Mouse (Mus musculus) lung, postnatal 36 days (tissue): ENCODE data around the gene Fos.

ENCODE experiments used
- DNase-seq: peaks from one replicate; pipeline ENCODE4 v3.0.0; 2022; ENCODE audit warnings: mixed read lengths

Gene Fos

DNA sequence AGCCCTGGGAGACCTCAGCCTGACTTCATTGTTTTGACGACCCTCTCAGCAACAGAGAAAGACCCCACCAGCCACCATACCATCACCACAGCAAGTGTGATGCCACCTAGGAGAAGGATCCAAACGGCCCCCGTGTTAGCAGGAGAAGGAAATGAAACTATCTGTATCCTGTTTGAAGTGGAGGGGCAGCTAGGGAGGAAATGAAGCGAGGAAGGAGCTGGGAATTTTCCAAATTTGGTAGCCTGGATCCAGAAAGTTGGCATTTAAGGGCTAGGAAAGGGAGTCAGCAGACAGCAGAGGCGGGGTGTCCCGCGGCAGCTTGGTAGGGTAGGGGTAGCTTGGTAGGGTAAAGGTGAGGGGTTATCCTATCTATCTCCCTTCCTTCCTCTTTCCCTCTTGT is 10.9 kb upstream of the Fos start:
- DNase-seq = peak; percentile 61

DNA sequence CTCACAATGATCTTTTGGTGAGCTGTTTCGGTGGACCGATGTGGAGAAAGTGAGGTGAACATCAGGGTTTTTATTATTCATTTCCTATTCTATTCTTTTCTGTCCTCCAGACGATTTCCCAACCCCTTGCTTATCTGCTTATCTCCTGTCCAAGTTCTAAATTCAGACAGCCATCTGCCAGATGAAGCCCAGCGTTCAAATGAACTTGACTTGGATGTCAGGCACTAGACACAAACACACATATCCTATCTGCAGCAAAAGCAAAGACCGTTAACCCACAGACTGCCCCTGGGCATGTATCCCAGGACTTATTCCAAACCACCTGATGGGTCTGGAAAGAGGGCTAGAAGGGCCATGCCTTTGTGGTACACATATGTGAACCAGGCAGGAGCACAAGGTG is 9.3 kb upstream of the Fos start:
- no peak for DNase-seq

DNA sequence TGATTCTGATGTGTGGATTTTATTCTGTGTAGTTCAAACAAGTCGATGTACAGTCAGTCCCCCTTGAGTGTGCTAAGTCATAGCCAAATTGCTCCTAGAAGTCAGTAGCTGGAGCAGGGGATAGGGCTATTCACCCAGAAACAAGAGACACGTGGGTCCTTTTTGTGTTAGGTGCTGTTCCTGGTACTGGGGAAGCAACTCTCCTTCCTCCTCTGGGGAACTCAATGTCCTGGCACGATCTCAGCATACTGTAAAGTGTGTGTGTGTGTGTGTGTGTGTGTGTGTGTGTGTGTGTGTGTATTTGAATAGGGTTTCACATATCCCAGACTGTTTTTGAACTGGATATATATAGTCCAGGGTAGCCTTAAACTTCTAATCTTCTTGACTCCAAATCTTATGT is 8.8 kb upstream of the Fos start:
- peak; percentile 71 for DNase-seq

DNA sequence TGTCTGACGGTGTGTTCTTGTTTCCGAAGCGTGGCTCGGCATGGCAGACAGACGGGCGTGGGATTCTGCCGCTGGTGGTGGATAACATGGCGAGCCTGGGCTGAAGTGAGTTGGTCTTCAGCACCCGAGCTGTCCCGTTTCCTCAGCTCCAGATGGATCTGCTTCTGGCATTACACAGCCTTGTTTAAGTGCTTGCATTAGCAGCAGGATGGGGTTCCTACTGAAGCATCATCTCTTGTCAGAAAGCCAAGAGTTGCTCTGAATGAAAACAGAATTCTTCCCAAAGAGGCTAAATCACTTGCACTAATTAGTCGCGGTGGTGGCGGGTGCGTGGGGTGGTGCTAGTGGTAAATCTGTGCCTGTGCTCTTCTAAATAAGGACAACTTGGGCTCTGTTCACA is 5.8 kb upstream of the Fos start:
- DNase-seq = no peak

DNA sequence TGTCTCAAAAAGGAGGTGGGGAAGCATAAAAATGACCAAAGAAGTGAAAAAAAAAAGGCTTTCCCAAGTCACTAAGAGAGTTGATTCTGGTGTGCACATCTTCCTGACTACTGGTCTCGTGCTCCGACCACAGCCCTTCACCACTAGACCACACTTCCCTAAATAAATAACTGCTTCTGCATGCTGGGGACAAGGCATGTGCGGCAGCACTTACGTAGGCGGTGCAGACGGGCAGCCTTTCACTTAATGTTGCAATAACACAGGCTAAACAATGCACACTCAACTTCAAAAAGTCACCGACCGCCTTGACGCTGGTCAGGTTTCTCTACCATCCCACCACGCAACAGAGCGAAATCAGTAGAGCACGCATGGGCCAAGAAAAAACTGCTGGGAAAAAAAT is 5.0 kb upstream of the Fos start:
- DNase-seq = peak; percentile 85

DNA sequence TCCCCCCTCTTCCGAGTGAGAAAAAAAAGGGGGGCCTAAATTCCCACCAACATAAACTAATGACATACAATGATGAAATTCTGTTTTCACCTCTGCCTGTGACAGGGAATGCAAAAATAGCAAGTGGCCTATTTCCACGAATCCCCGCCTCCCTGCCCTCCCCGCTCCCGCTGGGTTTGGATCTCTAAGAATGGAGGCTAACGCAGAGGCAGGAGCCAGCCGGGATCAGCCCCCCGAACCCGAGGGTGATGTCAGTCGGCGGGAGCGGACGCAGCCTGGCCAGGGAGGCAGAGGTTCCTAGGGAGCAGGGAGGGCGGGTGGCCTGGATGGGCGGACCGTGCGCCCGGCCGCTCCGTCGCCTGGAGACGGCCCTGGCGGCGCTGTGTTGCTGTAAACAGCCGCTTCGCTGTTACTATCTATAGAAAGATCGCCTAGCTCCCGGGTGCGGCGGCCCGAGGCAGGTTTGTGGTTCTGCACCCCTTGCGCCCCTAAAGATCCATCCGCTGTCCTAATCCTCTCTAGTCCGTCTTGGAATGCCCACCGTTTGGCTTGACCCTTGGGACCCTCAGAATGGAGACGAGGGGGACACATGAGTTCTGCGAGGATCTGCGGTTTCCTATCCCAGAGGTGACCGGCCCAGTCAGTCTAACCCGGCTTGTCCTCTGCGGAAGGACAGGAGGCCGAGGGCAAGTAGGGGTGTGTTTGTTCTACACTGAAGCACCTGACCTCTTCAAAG is 1.6 kb upstream of the Fos start:
- DNase-seq = peak; percentile 92

DNA sequence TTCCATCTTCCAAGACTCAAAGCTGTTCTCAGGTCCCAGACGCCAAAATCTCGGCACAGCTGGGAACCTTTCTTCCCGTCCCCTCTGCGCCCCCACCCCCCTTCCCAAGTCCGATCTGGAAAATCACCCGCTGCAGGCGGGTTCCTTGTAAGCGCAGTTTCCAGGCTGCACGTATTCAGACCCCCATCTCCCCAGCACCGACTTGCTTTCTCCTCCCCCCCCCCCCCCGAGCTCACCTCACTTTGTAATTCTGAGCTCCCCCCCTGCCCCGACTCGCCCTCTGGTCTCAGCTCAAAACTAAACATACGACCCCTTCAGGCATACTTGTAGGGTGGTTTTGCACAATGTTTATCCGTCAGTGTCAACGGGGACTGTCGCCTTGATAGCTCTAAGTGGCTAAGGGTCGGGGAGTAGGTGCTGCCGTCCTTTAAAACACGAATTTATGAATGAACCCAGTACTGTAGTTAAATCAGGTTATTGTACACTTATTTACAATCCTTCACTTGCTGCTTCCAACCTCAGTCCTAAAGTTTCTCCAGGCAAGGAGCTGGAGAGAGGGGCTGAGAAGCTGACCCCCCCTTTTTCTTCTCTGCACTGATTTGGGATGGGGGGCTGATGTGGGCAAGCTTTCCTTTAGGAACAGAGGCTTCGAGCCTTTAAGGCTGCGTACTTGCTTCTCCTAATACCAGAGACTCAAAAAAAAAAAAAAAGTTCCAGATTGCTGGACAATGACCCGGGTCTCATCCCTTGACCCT is 857 bp upstream of the Fos start:
- no peak for DNase-seq

DNA sequence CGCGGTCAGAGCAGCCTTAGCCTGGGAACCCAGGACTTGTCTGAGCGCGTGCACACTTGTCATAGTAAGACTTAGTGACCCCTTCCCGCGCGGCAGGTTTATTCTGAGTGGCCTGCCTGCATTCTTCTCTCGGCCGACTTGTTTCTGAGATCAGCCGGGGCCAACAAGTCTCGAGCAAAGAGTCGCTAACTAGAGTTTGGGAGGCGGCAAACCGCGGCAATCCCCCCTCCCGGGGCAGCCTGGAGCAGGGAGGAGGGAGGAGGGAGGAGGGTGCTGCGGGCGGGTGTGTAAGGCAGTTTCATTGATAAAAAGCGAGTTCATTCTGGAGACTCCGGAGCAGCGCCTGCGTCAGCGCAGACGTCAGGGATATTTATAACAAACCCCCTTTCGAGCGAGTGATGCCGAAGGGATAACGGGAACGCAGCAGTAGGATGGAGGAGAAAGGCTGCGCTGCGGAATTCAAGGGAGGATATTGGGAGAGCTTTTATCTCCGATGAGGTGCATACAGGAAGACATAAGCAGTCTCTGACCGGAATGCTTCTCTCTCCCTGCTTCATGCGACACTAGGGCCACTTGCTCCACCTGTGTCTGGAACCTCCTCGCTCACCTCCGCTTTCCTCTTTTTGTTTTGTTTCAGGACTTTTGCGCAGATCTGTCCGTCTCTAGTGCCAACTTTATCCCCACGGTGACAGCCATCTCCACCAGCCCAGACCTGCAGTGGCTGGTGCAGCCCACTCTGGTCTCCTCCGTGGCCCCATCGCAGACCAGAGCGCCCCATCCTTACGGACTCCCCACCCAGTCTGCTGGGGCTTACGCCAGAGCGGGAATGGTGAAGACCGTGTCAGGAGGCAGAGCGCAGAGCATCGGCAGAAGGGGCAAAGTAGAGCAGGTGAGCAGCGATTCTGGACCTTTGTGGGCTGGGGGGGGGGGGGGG is 875 bp downstream of the Fos start:
- DNase-seq = peak; percentile 68

DNA sequence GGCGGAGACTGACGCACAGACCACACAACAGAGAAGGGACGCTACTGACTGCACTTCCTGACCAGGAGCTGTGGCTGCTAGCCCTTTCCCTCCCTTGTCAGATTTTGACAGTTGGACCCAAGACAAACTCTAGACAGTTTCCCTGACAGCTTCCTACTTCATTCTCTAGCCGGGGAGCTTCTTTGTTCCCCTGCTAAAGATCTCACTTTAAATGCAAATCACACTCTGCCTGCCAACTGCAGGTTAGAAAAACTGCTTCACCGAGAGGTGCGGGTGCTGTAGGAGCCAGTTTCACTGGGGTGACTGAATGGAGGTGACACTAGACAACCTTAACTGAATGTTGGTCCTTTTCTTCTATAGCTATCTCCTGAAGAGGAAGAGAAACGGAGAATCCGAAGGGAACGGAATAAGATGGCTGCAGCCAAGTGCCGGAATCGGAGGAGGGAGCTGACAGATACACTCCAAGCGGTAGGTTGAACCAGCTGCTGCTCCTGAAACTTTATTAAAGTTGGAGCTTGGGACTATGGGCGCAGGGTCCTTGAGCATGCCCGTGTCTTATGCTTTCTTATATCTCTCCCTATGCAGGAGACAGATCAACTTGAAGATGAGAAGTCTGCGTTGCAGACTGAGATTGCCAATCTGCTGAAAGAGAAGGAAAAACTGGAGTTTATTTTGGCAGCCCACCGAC is 1.7 kb downstream of the Fos start:
- DNase-seq = no peak

DNA sequence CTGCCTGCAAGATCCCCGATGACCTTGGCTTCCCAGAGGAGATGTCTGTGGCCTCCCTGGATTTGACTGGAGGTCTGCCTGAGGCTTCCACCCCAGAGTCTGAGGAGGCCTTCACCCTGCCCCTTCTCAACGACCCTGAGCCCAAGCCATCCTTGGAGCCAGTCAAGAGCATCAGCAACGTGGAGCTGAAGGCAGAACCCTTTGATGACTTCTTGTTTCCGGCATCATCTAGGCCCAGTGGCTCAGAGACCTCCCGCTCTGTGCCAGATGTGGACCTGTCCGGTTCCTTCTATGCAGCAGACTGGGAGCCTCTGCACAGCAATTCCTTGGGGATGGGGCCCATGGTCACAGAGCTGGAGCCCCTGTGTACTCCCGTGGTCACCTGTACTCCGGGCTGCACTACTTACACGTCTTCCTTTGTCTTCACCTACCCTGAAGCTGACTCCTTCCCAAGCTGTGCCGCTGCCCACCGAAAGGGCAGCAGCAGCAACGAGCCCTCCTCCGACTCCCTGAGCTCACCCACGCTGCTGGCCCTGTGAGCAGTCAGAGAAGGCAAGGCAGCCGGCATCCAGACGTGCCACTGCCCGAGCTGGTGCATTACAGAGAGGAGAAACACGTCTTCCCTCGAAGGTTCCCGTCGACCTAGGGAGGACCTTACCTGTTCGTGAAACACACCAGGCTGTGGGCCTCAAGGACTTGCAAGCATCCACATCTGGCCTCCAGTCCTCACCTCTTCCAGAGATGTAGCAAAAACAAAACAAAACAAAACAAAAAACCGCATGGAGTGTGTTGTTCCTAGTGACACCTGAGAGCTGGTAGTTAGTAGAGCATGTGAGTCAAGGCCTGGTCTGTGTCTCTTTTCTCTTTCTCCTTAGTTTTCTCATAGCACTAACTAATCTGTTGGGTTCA is 2.5 kb downstream of the Fos start:
- no peak for DNase-seq

DNA sequence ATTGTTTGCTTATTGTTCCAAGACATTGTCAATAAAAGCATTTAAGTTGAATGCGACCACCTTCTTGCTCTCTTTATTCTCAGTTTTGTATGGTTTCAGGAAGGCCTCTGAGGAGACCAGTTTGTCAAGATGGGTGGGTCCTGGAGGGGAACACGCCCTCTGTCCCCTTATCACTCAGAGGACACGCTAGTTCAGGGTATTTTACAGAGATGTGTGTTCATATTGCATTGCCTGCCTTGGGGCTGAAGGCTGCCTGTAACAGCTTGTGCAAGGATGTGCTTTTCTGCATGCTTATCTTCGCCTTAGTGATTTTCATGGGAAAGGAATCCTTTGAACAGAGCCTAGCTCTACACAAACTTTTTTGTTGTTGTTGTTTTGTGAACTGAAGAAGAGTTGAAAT is 3.5 kb downstream of the Fos start:
- no peak for DNase-seq

DNA sequence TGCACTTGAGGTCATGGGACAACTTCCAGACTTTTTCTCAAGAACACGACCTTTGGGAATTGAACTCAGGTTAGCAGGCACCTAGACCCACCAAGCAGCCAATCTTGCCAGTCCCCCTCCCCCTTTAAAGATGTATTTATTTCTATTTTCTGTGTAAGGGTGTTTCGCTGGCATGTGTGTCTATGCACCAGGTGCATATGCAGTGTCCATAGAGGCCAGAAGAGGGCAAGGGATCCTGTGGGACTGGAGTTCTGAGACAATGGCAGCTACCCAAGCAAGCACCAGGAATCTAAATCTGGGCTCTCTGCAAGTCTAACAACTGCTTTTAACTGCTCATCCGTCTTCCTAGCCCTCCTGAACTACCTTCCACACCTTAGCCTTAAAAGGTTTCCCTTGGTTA is 4.1 kb downstream of the Fos start:
- DNase-seq = no peak

DNA sequence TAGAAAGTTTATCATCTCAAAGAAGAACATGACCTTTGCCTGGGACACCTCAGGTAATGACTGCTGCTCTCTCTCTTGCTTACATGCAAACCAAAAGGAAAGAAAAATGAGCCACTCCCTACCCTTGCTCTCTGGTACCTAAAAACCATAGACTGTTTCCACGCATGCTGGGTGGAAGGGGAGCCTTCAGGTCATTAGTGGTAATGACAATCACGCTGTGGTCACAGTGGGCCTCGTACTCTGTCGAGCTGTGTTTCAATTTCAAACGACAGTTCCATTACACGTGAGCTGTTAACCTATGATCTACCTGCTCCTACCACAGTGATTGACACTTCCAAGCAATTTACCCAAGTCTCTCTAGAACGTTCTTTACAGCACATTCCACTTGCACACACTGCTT is 5.0 kb downstream of the Fos start:
- no peak for DNase-seq

DNA sequence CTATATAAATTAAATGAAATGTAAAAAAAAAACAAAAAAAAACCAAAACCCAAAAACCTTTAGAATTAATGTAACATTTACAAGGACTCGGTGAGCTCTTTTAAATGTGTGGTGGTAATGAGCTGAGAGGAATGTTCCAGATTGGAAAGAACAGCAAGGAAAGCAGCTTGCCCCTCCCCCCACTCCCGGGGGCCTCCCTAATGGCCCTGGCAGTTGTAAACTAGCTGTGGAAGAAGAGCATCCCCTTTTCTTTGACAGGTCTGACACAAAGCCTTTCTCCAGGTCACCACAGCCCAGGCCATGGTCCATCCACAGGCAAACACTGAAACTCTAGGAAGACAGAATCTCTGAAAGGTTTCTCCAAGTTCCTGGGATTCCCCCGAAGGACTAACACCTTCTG is 5.5 kb downstream of the Fos start:
- no peak for DNase-seq

DNA sequence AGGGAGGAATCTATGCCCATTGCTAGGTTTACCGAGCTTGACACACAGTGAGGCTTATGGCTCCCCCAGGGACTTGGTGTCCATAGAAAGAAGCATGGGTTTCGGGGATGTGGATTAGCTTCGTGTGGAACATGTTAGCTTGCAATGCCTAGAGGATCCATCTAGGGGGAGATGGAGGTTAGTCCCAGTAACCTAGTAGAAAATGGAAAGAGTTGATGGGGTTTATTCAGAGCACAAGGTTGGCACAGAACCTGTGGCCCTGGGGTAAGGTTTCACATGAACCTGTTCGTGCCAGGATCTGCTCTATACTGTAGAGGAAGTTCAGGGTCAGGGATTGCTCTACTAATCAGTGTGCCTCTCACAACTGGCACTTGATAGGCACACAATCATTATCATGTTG is 9.5 kb downstream of the Fos start:
- peak; percentile 56 for DNase-seq

DNA sequence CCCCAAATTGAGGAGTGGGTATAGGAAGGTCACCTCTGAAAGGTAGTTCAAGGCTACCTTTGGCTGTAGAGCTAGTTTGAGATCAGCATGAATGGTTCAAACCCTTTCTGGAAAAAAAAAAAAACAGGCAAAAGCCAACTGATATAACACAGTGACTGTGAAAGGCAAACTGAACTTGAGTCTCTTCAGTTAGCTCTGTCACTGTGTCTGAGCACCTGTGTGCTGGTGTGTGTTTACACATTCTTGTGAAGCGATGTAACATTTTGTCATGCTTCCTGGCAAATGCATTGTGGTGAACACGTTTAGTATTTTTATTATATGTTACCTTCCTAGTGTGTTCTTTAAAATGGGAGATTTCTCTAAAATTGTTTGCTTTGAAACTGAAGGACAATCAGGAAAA is 11.0 kb downstream of the Fos start:
- no peak for DNase-seq

DNA sequence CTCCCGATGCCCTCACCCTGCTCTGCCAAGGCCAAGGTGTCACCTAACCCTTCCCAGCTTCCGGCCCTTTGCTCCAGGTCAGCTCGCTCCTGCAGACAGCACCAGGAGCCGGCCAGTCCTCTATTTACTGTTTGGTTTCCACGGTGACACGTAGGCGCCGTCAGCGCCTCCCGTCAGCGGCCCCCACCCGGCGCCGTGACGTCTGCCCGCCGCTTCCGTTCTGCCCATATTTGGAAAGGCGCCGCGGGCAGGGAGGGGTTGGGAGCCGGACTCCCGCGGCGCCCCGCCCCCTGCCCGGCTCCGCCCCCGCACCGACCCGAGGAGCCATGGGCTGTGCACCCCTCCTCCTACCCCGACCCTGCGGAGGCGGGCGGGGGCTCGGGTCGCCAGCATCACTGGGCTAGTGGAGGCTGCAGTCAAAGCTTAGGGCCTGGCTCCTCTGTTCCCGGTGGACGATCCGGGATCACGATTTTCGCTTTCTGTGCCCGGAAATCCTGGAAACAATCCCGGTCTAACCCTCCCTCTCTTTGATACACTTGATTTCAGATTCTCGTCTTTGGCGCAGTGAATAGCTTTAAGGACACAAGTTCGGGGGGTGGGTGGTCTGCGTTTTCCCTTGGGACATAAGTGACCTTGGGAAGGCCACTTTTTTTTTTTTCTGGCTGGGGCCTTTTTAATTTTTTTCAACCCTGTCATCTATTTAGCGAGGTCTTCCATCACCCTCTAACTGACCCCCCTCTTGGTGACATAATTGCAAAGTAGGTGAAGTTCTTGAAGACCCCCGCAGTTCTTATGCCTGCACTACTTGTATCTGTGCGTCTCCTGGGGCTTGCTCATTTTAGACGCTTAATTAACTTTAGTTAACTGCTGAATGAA is 12.4 kb downstream of the Fos start:
- peak; percentile 95 for DNase-seq

DNA sequence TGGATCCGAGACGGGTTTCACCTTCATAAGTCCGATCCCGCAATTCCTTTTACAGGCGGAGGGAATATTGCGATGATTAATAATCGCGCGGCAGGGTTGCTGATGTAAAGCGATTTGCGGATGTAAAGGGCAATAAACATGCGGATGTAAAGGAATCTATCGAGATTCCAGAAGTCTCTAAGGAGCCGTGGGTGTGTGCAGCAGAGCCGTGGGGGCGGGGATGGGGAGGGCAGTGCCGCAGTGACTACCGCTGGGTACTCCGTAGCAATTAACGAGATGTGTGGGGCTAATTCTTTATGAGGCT is 13.0 kb downstream of the Fos start:
- peak; percentile 70 for DNase-seq

DNA sequence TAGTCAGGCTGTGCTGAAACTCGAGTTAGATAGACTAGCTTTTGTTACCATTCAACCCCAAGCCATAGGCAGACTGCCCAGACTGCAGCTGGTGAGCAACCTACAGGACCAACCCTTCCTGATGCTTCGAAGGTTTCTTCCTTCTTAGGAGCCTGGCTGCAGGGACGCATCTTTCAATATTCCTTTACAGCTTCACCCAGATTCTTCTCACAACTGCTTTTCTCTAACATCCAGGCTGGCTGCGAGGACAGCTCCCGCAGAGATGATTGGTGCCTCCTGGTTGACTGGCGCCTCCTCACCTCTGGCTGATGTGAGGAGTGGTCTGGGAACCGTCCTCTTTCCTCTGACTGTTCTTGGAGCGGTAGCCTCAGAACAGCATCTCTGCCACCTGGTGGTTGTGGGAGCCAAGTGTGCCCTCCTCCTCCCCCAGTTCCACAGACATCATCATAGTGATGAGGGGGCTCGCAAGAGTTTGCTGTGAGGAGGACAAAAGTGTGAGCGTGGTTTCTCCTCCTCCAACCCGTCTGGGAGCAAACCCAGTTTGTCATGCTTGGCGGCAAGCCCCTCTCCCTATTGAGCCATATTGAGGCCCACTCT is 14.0 kb downstream of the Fos start:
- DNase-seq = peak; percentile 85

DNA sequence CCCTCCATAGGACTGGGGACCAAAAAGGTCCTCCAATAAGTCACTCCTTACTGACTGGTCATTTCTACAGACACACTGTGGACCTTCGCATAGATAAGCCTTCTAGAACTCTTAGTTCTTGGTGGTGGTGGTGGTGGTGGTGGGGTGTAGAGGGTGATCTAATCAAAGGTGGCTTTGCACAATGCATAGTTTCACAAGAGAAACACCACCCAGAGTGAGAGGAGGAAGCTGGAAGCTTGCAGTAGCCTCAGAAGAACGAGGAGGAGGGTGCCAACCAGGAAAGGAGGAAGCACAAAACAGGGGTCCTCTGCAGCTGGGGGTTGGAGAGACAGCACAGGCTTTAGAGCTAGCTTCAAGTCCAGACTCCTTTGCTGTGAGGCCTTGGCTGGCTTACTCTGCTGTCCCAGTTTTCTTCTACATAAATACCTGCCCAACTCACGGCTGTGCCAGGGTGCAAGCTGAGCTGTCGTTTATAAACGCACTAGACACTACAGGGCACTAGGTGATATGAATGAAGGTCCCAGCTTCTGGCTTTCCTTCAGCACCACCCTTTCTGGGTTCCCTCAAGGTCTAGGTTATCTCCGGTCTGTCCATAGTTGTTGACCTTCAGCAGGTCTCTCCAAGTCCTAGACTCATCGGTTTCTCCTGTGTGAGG is 15.7 kb downstream of the Fos start:
- peak; percentile 50 for DNase-seq
